Mouse (Mus musculus): Measurements from ENCODE around the gene Zbtb41. TPM values are rescaled to one million over a fixed set of nuclear protein-coding genes. Genes with fewer than 3 reads are reported as not detected.
A peak's percentile ranks its signal among the peaks of the same experiment; 100 is the strongest.

Zbtb41 gene
- polyA plus RNA-seq, 1 experiment: 19.9 TPM

- H3K9ac ChIP-seq (ENCODE audit: low read depth, poor library complexity, severe bottlenecking): no peak within 1 kb of the TSS
- peak within 1 kb of the TSS; percentile 93; the same call in 1 of the 2 replicates for H3K27ac ChIP-seq (ENCODE audit: insufficient read depth, low read length)
- peaks cover 3% of the 10 kb centered on the region for H3K4me1 ChIP-seq (ENCODE audit: control insufficient read depth, insufficient read depth, low read length)
- no peaks in the 10 kb centered on the region; the same call in 1 of the 2 replicates for H3K36me3 ChIP-seq (ENCODE audit: control insufficient read depth, insufficient read depth, low read length, poor library complexity, severe bottlenecking)
- peaks cover 4% of the 10 kb centered on the region; the same call in 1 of the 2 replicates for H3K9me3 ChIP-seq (replicated peaks; ENCODE audit: control insufficient read depth, insufficient read depth, low read length, poor library complexity, severe bottlenecking)
- TF ChIP-seq POLR2A (IDR thresholded peaks at IDR 0.05; ENCODE audit: insufficient read depth, low read length): no peak
- no peak for TF ChIP-seq EP300 (IDR thresholded peaks at IDR 0.05; ENCODE audit: insufficient read depth, low read depth, low read length)
- no peak for TF ChIP-seq CTCF (IDR thresholded peaks at IDR 0.05; ENCODE audit: low read depth, low read length)
- no peak within 1 kb of the TSS for H3K4me3 ChIP-seq (ENCODE audit: low read depth, low read length)
- H3K27me3 ChIP-seq (ENCODE audit: control insufficient read depth, insufficient read depth, low read length, poor library complexity, severe bottlenecking): no peaks in the 10 kb centered on the region
These were observed 79.2 kb downstream of the Zbtb41 start, which contains the start of gene F13b for GRCm38 (mm10) chr1:139501258-139501752. Gene F13b, plus strand, starts transcription at chr1:139501702.

Other genes with a start within 250 kb of the Zbtb41 start
- 0.16 and 0.17 TPM in 2 replicates for gene Crb1, start 45.2 kb upstream of the Zbtb41 start, polyA plus RNA-seq (2011; ENCODE audit: insufficient read depth, insufficient read length, low read depth, missing spikeins)
- 53.5 and 56.7 TPM in 2 replicates for gene Aspm, start 32.5 kb downstream of the Zbtb41 start, polyA plus RNA-seq (2011; ENCODE audit: insufficient read depth, insufficient read length, low read depth, missing spikeins)
- not detected in 2 replicates for gene F13b, start 79.4 kb downstream of the Zbtb41 start, polyA plus RNA-seq (2011; ENCODE audit: insufficient read depth, insufficient read length, low read depth, missing spikeins)
- gene Cfhr1, start 138.0 kb downstream of the Zbtb41 start, polyA plus RNA-seq (2011; ENCODE audit: insufficient read depth, insufficient read length, low read depth, missing spikeins): not detected in 2 replicates